Mouse (Mus musculus): ENCODE results near the gene Lrrc4c. TPM values are rescaled to one million over a fixed set of nuclear protein-coding genes. Genes with fewer than 3 reads are reported as not detected.

The Lrrc4c gene
- polyA plus RNA-seq, 2 experiments = 2.0 to 3.2 TPM

DNA sequence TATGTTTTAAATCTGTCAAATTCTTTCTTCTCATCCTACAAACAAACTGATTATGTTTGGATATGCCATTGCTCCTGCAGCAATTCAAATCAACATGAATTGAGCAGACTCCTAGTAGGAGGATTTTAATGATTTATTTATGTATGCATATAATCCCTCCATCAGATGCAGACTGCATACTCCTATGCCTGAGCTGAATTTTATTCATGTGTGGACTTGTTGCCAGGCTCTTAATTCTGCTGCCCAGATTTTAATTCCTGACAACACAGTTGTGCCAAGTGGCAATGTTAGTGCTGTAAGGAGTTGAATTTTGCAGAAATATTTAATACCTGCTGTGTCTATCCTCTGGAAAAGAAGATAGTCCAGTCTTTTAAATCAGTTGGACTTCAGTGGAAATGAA is 1179.1 kb downstream of the Lrrc4c start:
- no peak for TF ChIP-seq POLR2A (IDR thresholded peaks at IDR 0.05; ENCODE audit: borderline replicate concordance, extremely low read depth, insufficient read depth, insufficient read length)
- no peaks in the 10 kb centered on the region for H3K36me3 ChIP-seq (ENCODE audit: control insufficient read depth, insufficient read depth, low read length)
- H3K4me3 ChIP-seq (replicated peaks; ENCODE audit: low read length) = no peak overlapping the region
- H3K9me3 ChIP-seq (ENCODE audit: control insufficient read depth, low read length) = no peaks in the 10 kb centered on the region
- ATAC-seq (ENCODE audit: low FRiP score, low read depth) = no peak
- H3K4me2 ChIP-seq (replicated peaks; ENCODE audit: low read depth, low read length, severe bottlenecking) = no peak overlapping the region
- DNase-seq (ENCODE audit: low spot score) = no peak
- no peak overlapping the region for H3K27ac ChIP-seq (replicated peaks; ENCODE audit: low read depth, low read length)
- no peaks in the 10 kb centered on the region for H3K27me3 ChIP-seq (ENCODE audit: control insufficient read depth, insufficient read depth, low read length)
- no peak overlapping the region for H3K9ac ChIP-seq (ENCODE audit: low read depth, low read length, severe bottlenecking)
- H3K4me1 ChIP-seq (ENCODE audit: control insufficient read depth, insufficient read depth, low read length) = no peaks in the 10 kb centered on the region

DNA sequence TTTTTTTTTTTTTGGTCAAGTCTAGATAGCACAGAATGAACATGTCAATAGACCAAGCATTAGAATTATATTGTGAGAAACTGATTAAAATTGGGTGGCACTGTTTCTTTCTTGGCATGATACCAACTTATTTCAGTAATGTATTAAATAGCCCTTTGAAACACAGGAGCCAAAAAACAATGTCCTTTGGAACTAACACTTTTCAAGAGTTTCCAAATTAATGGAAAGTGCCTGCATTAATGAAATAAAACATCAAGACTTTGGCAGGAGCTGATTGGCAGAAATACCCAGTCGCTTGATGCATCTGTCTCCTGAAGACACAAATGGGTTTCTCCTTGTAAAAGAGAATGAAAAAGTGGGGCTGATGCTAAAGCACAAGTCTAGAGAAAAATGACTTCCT is 1184.5 kb downstream of the Lrrc4c start:
- no peak overlapping the region for H3K4me3 ChIP-seq (replicated peaks; ENCODE audit: low read length)
- 71% methylated on average over 1 of the region's 1 CpGs for WGBS
- TF ChIP-seq POLR2A (IDR thresholded peaks at IDR 0.05; ENCODE audit: borderline replicate concordance, extremely low read depth, insufficient read depth, insufficient read length) = no peak
- no peaks in the 10 kb centered on the region for H3K36me3 ChIP-seq (ENCODE audit: control insufficient read depth, insufficient read depth, low read length)
- no peak for ATAC-seq (ENCODE audit: low FRiP score, low read depth)
- H3K4me1 ChIP-seq (ENCODE audit: control insufficient read depth, insufficient read depth, low read length) = no peaks in the 10 kb centered on the region
- H3K4me2 ChIP-seq (replicated peaks; ENCODE audit: low read depth, low read length, severe bottlenecking) = no peak overlapping the region
- no peak overlapping the region for H3K9ac ChIP-seq (ENCODE audit: low read depth, low read length, severe bottlenecking)
- no peaks in the 10 kb centered on the region for H3K27me3 ChIP-seq (ENCODE audit: control insufficient read depth, insufficient read depth, low read length)
- H3K9me3 ChIP-seq (ENCODE audit: control insufficient read depth, low read length) = no peaks in the 10 kb centered on the region
- DNase-seq (ENCODE audit: low spot score) = no peak
- H3K27ac ChIP-seq (replicated peaks; ENCODE audit: low read depth, low read length) = no peak overlapping the region

DNA sequence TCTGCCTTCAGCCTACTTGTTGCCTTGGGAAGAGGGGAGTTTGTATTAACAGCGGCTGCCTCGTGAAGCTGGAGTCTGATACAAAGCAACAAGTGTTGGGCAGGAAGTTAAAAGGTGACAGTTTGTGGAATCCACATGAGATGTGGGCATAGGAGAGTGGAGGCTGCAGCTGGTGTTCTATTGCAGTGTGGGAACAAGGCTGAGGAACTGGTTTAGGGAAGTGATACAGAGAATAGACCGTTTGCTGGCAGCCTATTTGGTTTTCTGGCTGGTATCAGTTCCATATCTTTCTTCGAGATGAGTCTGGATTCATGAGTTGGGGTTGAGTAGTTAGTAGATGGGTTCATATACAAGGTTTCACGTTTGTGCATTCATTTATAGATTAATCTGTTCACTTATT is 1186.9 kb downstream of the Lrrc4c start:
- TF ChIP-seq POLR2A (IDR thresholded peaks at IDR 0.05; ENCODE audit: borderline replicate concordance, extremely low read depth, insufficient read depth, insufficient read length) = no peak
- H3K36me3 ChIP-seq (ENCODE audit: control insufficient read depth, insufficient read depth, low read length) = no peaks in the 10 kb centered on the region

DNA sequence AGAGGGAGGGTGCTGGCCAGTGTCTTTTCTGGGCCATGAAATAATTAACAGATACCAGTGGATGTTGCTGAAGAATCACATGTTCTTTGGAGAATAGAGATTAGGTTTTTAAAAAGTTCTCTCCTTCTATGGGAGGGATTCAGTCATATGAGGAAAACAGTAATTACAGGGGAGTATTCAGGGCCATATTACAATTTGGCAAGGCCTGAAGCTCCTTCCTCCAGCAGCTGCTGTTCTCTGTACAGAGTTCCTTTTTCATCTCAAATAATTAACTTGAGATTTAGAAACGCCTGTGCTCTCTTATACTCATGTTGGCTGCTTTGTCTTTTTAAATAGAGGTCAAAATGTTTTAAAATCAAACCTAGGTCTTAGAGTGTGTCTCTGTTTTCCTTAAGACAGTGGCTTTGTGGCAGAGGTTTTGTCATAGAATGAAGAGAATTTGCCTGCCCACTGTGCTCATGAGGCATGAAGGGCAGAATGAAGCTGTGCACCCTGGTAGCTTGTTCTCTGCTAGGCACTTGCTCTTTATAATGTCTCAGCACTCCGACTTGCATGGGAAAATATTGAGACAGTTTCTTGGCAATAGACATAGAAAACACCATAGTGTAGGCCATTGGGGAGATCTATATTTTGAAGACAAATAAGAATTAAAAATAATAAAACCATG is 1206.4 kb downstream of the Lrrc4c start:
- H3K27ac ChIP-seq (replicated peaks; ENCODE audit: low read depth, low read length) = no peak overlapping the region
- no peak overlapping the region for H3K9ac ChIP-seq (ENCODE audit: low read depth, low read length, severe bottlenecking)
- H3K4me1 ChIP-seq (ENCODE audit: control insufficient read depth, insufficient read depth, low read length) = no peaks in the 10 kb centered on the region
- no peaks in the 10 kb centered on the region for H3K9me3 ChIP-seq (ENCODE audit: control insufficient read depth, low read length)
- DNase-seq (ENCODE audit: low spot score) (no peak), ATAC-seq (ENCODE audit: low FRiP score, low read depth) (no peak)
- no peak overlapping the region for H3K4me3 ChIP-seq (replicated peaks; ENCODE audit: low read length)
- no peak overlapping the region for H3K4me2 ChIP-seq (replicated peaks; ENCODE audit: low read depth, low read length, severe bottlenecking)
- WGBS = 71% methylated on average over 2 of the region's 2 CpGs
- H3K36me3 ChIP-seq (ENCODE audit: control insufficient read depth, insufficient read depth, low read length) = no peaks in the 10 kb centered on the region
- no peak for TF ChIP-seq POLR2A (IDR thresholded peaks at IDR 0.05; ENCODE audit: borderline replicate concordance, extremely low read depth, insufficient read depth, insufficient read length)
- no peaks in the 10 kb centered on the region for H3K27me3 ChIP-seq (ENCODE audit: control insufficient read depth, insufficient read depth, low read length)

More for the DNA sequence above, 1186.9 kb downstream of the Lrrc4c start:
- no peak overlapping the region for H3K4me2 ChIP-seq (replicated peaks; ENCODE audit: low read depth, low read length, severe bottlenecking)
- H3K9me3 ChIP-seq (ENCODE audit: control insufficient read depth, low read length) = no peaks in the 10 kb centered on the region
- no peak overlapping the region for H3K4me3 ChIP-seq (replicated peaks; ENCODE audit: low read length)
- H3K27me3 ChIP-seq (ENCODE audit: control insufficient read depth, insufficient read depth, low read length) = no peaks in the 10 kb centered on the region
- no peak overlapping the region for H3K27ac ChIP-seq (replicated peaks; ENCODE audit: low read depth, low read length)
- DNase-seq (ENCODE audit: low spot score) = no peak
- no peaks in the 10 kb centered on the region for H3K4me1 ChIP-seq (ENCODE audit: control insufficient read depth, insufficient read depth, low read length)
- H3K9ac ChIP-seq (ENCODE audit: low read depth, low read length, severe bottlenecking) = no peak overlapping the region
- no peak for ATAC-seq (ENCODE audit: low FRiP score, low read depth)
- 66% methylated on average over 5 of the region's 5 CpGs for WGBS

DNA sequence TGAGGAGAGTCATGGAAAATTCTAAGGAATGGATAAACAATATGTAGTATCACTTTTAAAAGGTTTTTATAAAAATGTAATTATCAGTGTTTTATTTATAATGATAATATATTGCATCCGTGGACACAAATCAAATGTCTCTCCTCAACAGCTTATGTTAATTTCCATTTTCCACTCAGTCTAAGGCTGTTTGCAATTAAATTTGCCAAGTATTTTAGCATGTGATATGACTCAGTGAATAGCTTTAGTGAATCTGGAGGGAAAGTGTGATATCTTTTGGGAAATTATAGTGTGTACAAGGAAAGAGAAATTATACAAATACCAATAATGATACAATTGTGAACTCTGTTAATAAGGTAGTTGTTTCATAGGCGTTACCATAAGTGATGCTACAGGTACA is 1207.1 kb downstream of the Lrrc4c start:
- WGBS = 83% methylated on average over 2 of the region's 2 CpGs

More for the DNA sequence above, 1207.1 kb downstream of the Lrrc4c start:
- Histone ChIP-seq H3K4me3 (replicated peaks; ENCODE audit: low read length) (no peak overlapping the region), H3K4me1 (ENCODE audit: control insufficient read depth, insufficient read depth, low read length) (no peaks in the 10 kb centered on the region), H3K4me2 (replicated peaks; ENCODE audit: low read depth, low read length, severe bottlenecking) (no peak overlapping the region), H3K27me3 (ENCODE audit: control insufficient read depth, insufficient read depth, low read length) (no peaks in the 10 kb centered on the region), H3K9ac (ENCODE audit: low read depth, low read length, severe bottlenecking) (no peak overlapping the region), H3K9me3 (ENCODE audit: control insufficient read depth, low read length) (no peaks in the 10 kb centered on the region), H3K36me3 (ENCODE audit: control insufficient read depth, insufficient read depth, low read length) (no peaks in the 10 kb centered on the region), H3K27ac (replicated peaks; ENCODE audit: low read depth, low read length) (no peak overlapping the region)
- ATAC-seq (ENCODE audit: low FRiP score, low read depth) (no peak), DNase-seq (ENCODE audit: low spot score) (no peak)
- no peak for TF ChIP-seq POLR2A (IDR thresholded peaks at IDR 0.05; ENCODE audit: borderline replicate concordance, extremely low read depth, insufficient read depth, insufficient read length)
